Mouse (Mus musculus): ENCODE data around the gene Cerk.

GRCm38 (mm10) chr15:86102308-86102707 is 83.6 kb downstream of the Cerk start:
- TF ChIP-seq CTCF (IDR thresholded peaks at IDR 0.05; ENCODE audit: insufficient read depth, low read depth, low read length) (no peak), POLR2A (IDR thresholded peaks at IDR 0.05; ENCODE audit: insufficient read depth, low read depth, low read length) (no peak)
